Mouse (Mus musculus) ovary, postnatal 14 days (tissue): Measurements from ENCODE around the gene Astn2.

ENCODE experiments used
- DNase-seq: peaks from one replicate; pipeline ENCODE4 v3.0.0; 2022; ENCODE audit warnings: low spot score

Gene Astn2

DNA sequence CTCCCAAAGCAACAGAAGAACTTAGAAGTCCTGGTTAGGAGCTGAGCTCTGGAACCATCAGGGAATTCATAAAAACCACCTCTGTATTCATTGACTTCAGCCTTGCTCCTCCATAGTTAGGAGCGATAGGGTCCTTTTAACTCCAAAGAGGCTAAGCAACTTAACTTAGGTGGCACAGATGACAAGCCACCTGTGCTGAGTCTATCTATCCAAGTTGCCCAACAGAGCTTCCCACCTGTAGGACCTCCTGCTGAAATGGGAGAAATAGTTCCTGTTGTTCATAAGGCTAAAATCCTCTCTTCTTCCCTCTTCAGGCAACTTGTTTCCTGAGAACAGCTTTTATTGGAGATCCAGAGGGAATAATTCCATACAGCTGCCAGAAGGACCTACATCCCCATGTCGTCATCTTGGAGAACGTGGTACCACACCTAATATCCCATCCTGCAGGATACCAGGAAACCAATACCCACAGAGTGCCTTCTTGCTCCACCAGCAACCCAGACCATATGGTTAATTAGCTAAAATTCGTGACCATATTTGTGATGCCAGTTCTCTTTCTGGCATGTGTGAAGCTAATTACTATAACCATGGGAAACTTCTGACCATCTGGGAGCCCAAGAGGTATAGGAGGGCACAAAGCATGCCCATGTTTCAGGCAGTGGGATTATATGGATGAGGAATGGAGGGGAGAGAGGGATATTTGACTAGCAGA lies 730.0 kb downstream of the Astn2 start:
- DNase-seq: no peak

DNA sequence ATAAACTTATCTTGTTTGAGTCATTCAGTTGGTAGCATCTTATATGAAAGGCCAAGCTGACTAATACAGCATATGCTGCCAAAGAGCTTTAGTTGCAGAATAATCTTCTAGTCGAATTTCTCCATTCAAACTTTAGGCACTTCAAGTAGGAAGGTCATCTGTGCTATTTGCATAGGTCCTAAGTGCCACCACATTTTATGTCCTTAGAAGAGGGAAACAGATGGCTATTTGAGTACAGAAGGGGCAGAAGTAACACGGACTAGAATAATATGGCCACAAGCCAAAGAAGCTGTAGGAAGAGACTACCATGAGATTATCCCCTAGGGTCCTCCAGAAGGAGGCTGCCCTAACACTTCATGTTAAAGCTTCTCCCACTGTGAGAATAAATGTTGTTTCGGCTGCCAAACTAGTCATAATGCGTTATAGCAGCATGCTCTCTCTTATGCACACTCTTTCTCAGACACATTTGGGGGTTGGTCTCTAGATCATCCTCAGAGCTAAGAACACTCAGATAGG lies 730.9 kb downstream of the Astn2 start:
- DNase-seq: no peak

DNA sequence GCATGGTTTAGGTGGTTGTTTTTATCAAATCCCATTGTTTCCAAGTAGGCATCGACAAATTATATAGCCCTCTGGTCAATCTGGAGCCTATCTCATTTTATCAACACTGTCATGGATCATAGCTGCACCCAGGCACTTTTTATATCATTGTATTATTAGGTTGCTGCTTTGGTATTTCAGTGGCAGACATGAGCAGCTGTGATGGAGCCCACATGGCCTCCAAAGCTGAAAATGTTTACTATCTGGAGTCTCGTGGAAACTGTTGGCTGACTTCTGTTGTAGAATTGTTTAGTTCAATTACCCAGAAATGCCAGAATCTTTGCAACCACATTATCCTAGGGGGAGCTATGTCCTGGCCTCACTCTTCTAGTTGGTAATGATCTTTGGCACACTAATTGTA lies 732.1 kb downstream of the Astn2 start:
- DNase-seq: no peak

DNA sequence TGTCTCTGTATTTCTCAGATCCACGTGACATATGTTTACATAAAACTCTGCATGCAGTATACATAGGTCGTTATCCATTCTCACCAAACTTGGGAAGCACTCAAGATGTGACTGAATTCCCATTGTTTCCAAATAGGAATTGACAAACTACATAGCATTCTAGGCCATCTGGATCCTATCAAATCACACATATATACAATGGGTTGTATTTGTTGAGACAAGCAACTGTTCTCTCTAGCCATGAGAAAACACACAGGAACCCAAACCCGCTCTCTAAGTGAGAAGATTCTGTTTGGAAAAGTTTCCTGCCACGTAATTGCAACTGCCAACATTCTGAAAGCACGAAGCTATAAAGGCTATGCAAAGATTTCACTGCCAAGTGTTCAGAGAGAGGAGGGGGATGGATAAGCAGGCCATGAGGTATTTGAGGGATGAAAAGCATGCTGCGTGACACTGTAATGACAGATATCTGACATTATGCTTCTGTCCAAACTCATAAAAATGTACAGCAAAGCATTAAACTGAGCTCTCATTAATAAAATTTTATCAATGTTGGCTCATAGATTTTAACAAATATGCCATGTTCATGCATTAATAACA lies 732.7 kb downstream of the Astn2 start:
- no peak for DNase-seq

DNA sequence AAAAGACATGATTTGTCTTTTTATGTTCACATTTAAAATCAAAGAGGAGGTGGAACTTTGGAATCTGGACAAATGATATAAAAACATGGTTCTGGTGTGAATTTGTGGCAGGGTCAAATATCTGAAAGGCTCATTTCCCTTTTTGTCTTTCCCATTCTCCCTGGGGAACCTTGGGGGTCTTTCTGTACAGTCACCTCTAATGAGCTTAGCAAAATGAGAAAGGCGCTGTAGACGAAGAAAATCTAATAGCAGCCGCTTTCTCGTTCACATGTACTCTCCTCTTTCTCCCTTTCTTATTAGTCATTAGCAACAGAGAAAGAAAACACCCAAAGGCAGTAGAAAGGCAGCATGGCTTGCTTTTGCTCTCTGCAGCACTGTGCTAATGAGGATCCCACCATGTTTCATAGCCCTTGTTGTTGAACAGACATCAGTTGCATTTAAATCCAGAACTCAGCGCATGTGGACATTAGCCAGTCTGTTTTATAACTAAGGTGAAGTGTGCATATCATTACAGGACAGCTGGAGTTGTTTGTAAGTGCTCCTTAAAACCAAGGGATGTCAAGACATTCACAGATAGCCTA lies 737.3 kb downstream of the Astn2 start:
- DNase-seq: no peak

DNA sequence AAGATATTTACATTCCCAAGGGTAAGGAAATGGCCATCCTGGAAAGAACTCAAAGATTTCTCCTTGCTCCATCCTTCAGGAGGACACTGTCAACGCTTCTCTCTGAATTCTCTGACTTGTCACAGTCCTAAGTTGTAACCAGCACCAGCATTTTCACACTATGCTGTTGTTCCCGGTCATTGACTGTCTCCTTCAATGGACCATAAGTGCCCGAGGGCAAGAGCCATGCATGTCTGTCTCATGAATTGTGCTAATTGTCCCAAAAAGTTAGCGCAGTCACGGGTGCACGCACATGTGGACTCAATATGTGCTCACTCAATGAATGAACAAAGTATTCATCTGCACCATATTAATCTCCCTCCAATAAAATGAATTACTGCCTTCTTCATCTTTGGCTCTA lies 741.2 kb downstream of the Astn2 start:
- no peak for DNase-seq

DNA sequence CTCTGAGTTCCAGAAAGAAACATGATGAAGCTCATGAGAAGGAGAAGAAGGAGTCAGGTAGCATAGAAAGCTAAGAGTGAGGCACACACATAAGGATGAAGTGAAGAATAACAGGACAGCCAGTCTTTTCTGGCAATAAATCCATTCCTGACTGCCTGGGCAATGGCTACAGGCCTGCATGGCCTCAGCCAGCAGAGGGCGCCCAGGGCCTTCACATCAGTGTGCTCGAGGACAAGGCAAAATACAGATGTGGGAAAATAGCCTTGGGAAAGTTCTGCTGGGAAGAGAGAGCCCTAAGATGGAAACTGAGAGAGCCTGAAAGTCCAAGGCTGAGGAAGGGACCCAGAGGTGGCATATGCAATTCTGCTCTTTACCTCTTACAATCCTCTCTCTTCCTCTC lies 749.7 kb downstream of the Astn2 start:
- DNase-seq: peak; percentile 72

DNA sequence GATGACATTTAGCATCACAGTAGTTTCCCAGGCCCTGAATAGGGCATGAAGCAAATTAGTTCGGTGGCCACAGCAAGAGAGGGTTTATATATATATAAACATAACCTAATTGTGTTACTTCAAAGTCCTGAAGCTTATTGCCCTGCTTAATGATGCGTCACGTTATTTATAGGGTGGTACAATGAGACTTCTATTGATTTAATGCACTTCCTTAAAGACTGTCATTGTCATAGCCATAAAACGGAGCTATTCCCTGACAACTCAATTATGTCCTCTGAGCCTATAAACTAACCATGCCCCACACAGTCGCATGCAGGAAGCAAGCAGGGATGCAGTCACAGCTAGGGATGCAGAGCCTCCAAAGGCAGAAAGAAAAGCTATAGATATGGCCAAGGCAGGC lies 761.8 kb downstream of the Astn2 start:
- no peak for DNase-seq

DNA sequence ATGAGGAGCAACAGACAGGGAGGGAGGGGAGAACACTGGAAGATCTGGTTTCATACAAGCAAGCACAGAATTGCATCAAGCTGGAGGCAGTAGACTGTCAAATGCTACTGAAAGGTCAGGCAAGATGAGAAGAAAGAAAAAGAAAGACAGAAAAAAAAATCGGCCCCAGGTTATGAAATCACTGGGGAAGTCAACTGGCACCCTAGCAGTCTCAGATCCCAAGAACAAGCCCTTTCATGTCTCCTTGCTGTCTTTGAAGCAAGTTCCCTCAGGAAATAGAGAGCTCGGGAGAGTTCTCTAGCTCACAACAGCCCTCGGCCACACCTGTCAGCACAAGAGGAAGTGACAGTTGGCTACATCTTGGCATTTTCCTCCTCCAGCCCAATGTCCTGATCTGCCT lies 766.2 kb downstream of the Astn2 start:
- DNase-seq: no peak

DNA sequence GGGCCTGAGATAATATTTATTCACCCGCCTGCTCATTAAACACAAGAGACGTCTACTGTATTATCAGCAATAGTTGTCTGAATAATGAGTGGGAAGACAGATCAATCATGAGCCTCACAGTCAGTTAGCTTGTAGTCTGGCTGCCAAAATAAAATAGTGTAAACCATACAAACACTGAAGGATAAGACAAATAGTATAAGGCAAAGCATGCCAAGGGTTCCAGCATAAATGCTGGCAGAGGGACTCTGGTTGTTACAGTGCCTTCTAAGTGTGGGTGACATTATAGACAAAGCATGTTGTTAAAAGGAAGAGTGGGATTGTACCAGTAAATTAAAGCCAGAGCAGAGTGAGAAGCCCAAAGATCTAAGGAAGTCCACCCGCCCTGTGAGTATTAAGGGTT lies 784.3 kb downstream of the Astn2 start:
- DNase-seq: no peak

DNA sequence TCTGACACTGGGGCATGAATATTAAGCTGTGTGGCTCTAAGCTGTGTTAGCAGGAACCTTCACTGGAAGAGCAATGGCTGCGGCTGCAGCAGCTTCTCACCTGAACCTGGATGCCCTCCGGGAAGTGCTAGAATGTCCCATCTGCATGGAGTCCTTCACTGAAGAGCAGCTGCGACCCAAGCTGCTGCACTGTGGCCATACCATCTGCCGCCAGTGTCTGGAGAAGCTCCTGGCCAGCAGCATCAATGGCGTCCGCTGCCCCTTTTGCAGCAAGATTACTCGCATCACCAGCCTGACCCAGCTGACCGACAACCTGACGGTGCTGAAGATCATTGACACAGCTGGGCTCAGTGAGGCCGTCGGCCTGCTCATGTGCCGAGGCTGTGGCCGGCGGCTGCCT lies 791.3 kb downstream of the Astn2 start:
- DNase-seq: no peak

DNA sequence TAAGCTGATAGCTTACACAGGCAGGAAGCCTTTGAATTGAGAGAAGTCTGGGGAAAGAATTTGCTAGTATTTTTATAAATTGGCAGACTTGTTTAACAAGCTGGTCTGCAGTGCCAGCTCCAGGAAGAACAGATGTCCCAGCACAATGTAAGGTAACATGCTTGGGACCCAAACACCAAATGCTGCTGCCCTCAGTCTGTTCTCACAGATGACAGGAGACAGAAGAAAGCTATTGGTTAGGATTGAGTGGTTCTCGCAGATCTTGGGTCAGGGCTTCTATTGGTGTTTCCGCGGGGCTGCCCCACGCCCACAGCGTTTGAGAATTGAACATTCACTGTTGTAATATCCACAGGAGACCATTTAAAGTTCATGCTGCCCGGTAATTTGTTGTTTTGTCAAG lies 793.5 kb downstream of the Astn2 start:
- no peak for DNase-seq

DNA sequence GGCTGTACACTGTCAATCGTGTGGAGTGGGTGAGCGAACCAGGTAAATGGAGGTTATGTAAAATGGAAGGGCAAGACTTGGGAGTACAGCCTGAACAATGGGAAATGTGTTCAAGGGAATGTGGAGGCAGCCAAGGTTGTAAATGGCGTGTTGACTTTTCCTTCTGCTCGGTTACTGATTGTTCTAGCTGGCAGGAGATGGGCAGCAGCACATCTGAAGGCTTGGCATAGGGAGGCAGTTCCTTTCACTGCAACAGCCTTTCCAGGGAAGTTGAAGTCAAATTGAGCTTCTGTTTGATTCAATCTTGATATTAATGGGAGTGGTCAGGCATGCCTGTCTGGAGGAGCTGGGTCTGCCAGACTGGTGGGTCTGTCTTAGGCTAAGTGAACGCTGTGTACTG lies 794.1 kb downstream of the Astn2 start:
- no peak for DNase-seq

DNA sequence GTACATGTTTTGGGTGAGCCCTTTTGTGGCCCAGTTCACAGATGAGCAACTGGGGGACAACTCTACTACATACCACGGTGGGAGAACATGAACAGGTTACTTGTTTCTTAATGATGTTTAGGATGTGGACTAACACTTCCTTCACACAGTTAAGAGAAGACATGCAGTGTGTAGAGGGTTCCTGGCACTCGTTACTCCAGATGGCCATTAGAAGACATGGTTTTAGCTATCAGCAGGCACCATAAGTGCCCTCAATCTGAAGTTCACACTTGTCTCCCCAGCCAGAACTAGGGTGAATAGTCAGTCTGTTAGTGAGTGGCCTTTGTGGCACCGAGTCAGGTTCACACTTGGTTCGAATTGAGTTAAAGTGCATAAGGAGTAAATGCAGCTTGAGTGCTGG lies 796.3 kb downstream of the Astn2 start:
- DNase-seq: no peak

DNA sequence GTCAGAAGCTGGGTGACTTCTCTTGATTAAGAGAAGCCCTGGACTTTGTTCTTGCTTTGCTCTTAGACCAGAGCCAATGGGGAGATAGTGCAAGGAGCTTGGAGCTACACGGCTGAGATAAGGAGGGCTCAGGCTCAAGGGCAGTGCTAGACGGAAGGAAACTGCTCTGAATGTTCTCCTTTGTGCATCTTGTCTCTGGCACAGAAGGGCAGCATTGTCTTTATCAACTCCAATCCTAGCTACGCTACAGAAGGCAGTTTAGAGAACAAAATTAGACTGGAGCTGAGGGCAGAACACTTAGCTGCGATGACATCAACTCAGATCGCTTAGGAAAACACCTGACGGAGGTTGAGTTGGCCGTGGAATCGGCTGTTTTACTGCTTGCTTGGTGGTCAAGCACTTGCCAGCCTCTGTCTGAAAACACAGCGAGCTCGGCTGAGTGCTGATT lies 797.2 kb downstream of the Astn2 start:
- no peak for DNase-seq

DNA sequence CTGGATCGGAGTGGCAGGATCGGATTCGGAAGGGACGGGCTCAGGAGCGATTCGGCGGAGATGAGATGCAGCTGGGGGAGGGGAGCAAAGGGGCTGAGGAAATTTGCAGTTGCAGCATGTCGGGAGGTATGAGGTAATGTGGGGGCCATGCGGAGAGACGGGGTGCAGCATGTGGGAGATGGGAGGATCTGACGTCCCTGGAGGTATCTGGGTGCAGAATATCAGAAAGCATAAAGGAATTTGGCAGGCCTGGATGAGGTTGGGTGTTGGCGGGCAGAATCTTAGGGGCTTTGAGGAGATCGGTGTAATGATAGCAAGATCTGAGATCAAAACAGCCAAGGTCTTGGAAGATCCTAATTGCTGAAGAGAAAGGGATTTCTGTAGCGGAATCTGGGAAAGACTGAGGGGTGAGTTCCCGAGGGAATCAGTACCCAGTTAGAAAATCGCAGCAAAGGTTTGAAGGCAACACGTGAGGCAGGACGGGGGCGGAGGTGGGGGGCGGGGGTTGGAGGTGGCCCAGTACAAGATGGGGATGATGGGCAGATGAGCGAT lies 799.2 kb downstream of the Astn2 start:
- DNase-seq: no peak

DNA sequence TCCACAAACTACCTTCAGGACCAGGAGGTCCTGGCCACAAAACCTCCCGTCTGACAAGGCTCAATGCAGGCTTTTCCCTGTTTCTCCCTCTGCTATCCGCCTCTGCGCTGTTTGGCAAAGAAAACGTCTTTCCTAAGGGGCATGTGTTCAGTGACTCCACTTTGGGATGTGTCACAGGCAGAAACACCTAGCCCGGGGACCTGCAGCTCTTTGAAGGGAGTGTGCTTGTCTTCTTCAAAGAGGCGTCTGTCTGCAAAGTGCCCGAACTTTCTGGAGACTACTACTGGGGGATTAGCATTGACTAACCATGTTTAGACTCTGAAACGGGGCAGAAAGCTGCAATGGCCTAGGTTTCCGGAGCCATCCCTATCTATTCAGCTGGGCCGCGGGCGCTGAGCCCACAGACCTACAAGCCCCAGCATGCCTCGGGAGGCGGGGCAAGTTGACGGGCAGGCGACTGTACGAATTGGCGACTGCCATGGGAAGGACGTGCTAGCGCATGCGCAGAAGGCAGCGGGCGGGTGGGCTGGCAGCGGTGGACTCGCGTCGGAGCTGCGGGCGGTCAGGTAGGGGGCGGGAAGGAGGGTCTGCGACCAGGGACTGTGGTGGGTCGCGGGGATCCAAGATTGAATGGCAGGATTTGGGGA lies 799.8 kb downstream of the Astn2 start, which contains the start of gene Trim32:
Trim32 (plus strand) TSS at position 483 of the 647 bp plus-strand sequence.
- DNase-seq: peak; percentile 99

DNA sequence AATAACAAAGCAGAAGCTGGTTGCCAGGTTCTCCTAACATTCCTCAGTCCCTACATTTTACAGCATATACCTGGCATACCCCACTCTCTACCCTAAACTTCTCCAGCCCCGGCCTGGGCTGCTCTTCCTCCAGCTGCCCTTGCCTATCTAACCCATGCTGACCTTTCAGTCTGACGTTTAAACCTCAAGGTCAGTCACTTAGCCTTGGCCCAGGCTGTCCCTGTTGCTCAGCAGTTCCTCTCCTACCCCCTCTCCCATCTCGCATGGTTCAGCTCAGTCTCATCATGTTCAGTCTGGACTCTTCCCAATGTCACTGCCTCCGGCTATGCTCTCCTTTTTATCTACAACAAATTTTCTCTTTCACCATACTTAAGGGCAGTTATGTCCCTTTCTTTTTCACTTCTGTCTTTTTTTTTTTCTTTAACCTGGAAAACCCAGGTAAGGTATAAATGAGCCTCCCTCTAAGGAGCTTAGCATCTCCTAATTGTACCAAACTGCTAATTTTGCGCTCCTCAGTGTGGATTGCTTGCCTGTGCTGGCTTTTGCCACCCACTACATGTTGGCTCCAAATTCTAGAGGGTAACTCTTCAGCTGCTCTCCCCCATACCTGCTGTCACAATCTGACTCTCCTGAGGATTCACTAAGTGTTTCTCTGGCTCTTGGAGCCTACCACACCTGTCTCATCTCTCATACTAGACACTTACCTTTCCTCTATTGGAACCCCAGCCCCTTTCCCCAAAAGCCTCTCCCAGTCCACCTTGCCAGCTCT lies 809.6 kb downstream of the Astn2 start:
- DNase-seq: no peak

DNA sequence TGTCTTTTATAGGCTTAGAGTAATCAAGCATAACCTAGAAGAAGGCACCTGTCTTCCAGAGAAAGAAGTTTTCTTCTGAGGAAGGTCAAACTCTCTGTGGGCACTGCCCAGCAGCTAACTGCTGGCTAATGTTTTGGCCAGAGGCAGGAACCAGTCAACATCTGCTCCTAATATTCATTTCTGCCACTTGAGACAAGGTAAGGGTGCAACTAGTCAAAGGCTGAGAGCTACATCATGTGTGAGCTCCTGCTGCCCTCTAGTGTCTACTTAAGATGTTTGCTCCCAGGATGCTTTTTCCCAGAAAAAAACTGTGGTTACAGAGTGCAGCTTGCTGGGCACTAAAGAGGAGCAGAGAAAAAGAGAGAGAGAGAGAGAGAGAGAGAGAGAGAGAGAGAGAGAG lies 814.6 kb downstream of the Astn2 start:
- DNase-seq: peak; percentile 30

DNA sequence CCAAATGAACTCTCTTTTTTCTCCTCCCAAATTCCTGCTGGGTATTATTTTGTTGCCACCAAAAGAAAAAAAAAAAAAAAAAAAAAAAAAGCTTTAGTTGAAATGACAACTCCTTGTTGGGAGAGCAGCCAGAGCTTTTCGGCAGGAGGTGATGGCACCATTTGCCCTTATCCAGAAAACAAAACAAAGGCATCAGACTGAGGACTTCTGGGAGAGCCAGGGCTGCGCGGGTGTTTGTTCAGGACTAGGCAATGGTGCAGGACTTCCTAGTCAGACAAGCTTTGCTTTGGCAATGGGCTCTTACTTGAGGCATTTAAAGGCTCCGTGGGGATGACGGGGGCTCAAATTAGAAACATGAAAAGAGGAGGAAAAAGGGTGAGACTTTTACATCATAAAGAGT lies 817.5 kb downstream of the Astn2 start:
- no peak for DNase-seq

DNA sequence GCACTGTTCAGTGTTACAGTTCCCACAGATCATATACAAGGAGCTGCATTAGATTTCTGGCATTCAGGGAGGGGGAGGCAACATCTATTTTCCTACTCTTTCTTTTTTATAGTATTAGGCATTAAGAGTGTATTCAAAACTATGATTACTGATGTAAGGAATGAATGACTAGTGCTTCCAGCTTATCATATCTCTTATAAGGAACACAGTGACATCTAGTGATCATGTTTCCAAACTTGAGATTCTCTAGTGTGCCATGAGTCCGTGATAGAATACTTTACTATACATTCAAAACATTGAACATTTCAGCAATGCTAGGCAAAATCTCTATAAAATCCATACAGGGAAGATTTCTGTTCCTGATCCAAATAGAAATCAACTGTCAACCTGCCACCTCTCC lies 824.2 kb downstream of the Astn2 start:
- no peak for DNase-seq

DNA sequence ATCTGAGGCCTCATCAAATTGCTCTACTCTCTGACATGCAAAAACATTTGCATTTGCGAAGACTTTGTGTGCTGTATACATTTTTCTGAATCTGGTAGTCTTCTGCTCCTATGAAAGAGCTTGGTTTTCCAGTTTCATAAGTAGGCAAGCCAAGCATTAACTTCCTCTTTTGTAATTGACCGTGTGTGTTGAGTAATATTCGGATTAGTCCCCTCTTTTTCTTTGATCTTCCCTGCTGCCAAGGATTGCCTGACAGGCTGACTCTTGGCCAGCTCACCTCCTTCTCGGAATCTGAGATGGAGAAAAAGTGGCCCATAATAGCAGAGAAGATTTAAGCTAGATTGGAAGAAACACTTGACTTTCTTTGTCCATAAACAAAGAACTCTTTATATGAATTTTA lies 838.9 kb downstream of the Astn2 start:
- no peak for DNase-seq
